Mouse (Mus musculus): ENCODE measurements at regions not wholly inside any gene's neighbourhood (a gene's known extent, or its start where the extent isn't known, plus 50 kb on each side); places are given as distances from the start of the nearest gene placed in this dataset.

DNA sequence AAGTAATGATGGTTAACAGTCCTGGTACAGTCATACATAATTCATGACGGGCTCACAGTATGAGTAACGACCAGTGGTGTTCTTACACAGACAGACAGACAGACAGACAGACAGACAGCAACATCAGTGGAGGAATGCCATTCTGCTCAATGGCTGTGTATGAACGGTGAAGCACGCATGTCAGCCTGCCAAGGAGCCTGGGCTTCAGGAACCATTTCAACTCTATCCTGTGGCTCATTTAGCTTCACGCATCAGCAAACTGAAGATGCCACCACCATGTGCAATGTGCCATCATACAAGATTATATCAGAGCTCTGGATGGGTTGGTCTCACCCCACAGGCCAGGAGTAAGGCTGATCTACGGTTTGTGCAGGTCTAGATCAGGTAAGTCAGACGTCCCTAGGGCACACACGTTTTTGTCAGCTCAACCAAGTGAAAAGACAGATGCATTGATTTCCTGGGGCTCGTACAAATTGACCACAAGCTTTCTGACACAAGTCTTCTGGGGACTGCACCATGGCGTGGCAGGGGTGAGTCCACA, 175.0 kb upstream of the A430005L14Rik start:
- TF ChIP-seq CTCF (IDR thresholded peaks at IDR 0.05; ENCODE audit: control insufficient read depth, insufficient read depth, insufficient replicate concordance, low read depth, low read length), result no peak
- TF ChIP-seq POLR2A (IDR thresholded peaks at IDR 0.05; ENCODE audit: control insufficient read depth, low read depth, low read length), result no peak
